Mouse (Mus musculus) spleen, embryonic (tissue): ENCODE measurements at regions not wholly inside any gene's neighbourhood (a gene's known extent, or its start where the extent isn't known, plus 50 kb on each side); places are given as distances from the start of the nearest gene placed in this dataset.

Source experiments
- CTCF ChIA-PET: fragments of 350-600 bp; sonication (Branson Sonifier 250); formaldehyde crosslinking; loops from one replicate; lab custom pipeline; 2022; lab: Charles Lee

DNA sequence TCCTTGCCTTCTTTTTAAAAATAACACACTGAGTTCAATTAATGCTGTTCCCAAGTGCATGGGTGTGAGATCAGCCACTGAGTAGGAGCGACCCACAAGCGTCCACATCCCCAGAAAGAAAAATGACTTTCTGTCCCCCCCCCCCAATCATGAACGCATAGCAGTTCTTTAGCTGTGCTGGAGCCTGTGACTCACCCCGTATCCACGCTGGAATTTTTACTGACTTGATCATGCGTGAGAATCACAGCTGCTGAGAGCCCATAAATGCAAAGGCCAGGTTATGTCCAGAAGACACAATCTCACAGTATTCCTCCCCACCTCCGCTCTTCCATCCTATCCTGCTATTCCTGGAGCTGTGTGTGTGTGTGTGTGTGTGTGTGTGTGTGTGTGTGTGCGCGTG, 53.3 kb downstream of the Fos start:
- CTCF ChIA-PET: no interaction called here

DNA sequence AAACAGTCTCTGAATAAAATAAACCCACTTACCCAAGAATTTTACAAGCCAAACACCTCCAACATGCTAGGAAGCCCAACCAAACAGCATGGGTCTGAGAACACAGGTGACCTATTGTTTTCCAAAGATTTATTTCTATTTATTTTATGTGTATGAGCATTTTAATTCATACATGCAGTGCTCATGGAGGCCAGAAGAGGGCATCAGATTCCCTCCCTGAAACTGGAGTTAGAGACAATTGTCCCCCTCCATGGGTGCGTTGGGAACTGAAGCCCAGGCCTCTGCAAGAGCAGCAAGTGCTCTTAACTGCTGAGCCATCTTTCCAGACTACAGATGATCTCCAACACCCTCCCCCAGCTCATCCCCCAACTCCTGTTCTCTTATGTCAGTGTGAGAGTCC, 57.9 kb downstream of the Fos start:
- CTCF ChIA-PET: interaction anchor here (0.6 to 0.7 kb wide), 2 partner anchors 181 to 198 kb away, joined by 3 read pairs; no protein-coding TSS in a partner anchor

DNA sequence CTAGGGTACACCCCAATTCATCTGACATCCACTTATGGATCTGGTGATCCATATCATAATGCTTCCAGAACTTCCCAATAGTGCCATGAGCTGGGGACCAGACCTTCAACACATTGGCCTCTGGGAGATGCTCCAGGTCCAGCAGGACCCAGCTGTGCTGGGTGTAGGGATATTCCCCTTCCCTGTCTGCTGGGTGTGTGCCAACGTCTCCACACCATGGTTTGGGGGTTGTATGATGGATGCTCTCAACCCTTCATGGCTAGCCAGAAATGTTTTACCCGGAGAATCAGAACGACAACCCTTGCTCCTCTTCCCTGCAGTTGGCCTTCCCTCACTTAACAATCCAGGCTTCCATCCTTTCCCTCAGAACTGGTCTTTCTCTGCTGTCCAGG, 58.5 kb downstream of the Fos start:
- CTCF ChIA-PET: interaction anchor here (0.6 kb wide), 1 partner anchor 198 kb away, joined by 3 read pairs; no protein-coding TSS in a partner anchor

DNA sequence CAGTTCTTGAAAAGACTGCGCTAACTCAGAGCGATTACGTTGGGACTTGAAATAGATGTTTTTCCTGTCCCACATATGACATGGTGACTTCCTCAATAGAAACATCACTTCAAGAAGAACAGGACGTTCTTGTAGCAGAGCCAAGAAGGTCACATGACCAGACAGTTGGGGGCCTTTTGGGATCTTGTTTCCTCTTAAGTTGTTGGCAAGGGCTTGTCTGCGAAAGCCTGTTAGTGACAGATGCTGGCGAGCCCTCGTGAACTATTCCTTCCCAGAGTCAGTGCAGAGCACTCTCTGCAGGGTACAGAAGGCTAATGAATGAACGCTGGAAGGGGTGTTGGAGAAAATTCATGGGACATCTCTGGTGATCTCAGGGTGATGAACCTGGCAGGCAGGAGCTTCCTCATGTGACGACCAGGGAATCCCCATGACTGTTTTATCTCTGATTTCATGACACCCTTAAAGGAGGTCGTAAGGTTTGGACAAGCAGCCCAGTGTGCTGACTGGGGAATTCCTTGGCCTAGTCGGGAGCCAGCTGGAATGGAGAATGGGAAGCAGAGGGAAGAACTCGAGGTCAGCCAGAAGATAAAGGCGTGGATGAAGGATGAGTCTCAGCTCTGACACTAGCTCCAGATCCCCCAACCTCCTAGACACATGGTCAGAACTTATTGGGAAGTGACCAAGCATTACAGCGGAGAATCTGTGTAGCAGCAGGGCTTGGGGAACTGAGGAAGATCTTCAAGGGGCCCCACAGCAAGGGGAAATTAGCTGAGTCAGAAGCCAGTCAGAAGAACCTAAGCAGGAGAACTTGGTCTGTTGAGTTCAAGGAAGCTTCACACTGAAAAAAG, 59.1 kb downstream of the Fos start:
- CTCF ChIA-PET: no interaction called here

DNA sequence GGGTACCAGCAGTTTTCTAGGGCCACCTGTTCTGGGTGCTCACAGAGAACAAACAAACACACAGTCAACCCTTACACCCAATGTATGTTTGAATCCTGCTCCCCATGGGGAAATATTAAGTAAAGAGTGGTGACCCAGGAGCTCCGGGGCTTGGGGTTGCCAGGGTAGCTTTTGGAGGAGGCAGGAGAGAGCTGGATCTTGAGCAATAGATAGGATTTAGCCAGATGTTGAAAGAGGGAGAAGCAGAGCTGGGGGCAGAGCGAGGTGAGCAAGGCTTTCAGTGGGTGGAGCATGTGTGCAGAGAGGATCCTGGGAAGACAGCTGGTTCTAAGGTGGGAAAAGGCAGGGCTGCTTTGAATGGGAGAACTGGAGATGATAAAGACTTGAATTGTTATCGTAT, 59.9 kb downstream of the Fos start:
- CTCF ChIA-PET: no interaction called here

DNA sequence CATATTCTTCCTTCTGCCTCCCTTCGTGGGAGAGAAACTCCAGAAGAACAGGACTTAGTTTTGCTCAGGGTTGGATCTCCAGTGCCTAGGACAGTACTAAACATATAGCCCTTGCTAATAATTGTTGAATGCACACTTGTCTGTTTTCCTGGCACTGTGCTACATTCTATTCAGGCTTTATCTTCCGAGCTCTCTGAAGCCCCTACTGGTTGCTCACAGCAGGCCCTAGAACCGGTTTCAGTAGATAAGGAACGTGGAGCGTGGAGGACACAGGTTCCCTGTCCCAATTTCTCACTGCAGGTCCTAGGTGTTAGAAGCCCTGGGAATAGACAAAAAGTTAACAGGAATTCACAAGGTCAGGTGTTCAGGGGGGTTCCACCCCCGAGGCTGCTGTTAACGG, 59.4 kb upstream of the Jdp2 start:
- CTCF ChIA-PET: no interaction called here

DNA sequence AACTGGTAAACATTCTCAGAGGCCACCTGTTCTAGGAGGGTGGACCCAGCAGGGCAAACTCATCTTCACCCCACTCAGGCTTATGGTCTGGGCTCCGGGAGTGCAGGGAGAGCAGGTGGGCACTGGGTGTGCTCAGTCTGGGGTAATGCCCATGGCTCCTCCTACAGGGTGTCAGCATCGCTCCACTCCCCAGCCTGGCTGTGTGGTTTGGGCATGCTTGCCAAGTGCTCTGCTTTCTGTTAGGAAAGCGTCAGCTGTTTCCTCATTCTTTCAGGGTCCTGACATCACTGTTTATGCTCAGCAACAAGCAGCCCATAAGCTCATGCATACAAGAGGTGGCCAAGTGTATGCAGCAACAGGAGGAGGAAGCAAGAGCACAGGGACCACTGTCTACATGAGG, 57.7 kb upstream of the Jdp2 start:
- CTCF ChIA-PET: no interaction called here

DNA sequence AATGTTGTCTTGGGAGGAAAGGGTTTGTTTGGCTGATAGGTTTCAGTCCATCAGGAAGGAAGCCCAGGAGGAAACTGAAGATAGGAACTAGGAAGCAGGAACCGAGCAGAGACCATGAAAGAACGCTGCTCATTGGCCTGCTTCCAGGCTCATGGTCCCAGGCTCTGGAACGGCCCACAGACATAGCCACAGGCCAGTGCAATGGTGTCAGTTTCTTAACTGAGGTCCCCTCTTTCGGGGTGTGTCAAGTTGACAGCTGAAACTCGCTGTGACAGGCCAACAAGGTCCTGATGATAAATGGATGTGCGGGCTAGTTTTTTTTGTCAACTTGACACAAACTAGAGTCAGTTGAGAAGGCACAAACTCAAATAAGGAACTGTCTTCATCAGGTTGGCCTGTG, 55.9 kb upstream of the Jdp2 start:
- CTCF ChIA-PET: no interaction called here

DNA sequence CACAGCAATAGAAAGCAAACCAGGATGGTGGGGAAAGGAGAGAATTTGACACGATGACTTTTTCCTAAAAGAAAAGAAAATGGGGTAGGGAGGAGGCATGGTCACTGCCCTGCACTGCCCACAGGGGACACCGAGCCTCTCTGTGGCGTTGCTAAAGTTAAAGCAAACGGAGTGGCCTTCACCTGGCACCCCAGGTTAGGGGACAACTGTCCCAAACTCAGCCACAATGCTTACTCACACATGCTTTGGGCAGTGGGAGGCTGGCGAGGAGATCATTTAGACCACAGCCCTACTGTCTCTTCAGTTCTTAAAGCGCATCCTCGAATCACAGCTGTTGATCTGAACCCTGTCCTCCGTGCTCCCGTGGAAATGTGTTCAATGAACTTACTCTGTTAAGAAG, 55.3 kb upstream of the Jdp2 start:
- CTCF ChIA-PET: no interaction called here

DNA sequence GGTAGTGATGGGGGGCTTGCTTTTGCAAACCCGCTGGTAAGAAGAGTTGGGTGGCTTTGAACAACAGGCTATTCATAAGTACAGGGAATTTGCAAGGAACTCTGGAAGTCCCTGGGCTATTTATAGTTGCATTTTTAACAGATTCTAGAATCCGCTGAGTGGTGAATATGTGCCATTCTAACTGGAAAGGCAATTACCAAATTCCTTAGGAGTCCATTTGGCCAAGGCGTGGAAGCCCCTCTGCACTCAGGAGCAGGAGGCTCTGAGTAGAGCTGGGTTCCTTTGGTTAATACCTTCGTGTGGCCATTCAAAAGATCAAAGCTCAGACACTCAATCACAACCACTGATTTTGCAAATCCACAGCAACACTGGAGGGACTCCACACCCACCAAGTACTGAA, 54.0 kb upstream of the Jdp2 start:
- CTCF ChIA-PET: no interaction called here

DNA sequence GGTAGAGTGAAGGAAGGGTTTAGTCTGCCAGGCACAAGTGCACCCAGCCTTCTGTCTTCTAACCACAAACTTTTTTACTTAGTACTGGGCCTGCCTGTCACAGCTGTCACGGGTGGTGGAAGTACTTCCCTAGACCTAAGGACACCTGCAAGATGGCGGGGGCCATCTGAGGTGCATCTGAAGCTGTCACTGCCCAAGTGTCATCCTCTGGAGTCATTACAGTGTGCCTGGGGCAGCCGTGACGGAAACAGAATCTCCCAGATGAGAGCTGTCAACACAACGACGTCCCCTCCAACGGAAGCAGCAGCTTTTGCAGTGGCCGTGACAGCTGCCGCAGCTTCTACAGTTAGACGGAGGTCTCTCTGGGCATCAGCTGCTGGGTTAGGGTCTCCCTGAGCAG, 53.1 kb upstream of the Jdp2 start:
- CTCF ChIA-PET: no interaction called here

DNA sequence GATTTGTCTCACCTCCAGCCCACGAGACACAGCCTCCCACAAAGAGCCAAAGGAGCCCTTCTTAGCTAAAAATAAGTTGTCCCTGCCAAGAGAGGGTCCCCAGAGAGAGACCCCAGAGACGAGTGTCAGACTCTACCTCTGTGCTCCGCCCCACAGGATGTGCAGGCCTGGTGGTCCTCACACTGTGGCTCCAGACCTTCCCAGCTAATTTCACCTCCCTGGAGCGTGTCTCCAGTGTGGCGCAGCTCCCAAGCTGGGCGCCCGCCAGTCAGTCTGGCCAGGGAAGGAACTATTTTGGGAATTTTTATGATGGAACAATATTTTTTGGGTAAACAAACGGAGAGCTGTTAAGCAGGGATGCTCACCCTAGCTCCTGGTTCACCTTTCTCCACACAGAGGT, 50.8 kb upstream of the Jdp2 start:
- CTCF ChIA-PET: no interaction called here
